Mouse (Mus musculus) adrenal gland, postnatal 14 days (tissue): Measurements from ENCODE around the gene Ntrk2. TPM values are rescaled to one million over a fixed set of nuclear protein-coding genes. Genes with fewer than 3 reads are reported as not detected.
A peak's percentile ranks its signal among the peaks of the same experiment; 100 is the strongest.

Experiments used
- DNase-seq: peaks from one replicate; pipeline ENCODE4 v3.0.0; 2021; ENCODE audit warnings: mixed read lengths
- total RNA-seq: library from RNA; stranded (reverse); gene quantifications from 2 replicates; pipeline ENCODE4 v1.2.3, GENCODE M21; 2021

The Ntrk2 gene
- total RNA-seq, 1 experiment from 2014 or later: 29.3 TPM

DNA sequence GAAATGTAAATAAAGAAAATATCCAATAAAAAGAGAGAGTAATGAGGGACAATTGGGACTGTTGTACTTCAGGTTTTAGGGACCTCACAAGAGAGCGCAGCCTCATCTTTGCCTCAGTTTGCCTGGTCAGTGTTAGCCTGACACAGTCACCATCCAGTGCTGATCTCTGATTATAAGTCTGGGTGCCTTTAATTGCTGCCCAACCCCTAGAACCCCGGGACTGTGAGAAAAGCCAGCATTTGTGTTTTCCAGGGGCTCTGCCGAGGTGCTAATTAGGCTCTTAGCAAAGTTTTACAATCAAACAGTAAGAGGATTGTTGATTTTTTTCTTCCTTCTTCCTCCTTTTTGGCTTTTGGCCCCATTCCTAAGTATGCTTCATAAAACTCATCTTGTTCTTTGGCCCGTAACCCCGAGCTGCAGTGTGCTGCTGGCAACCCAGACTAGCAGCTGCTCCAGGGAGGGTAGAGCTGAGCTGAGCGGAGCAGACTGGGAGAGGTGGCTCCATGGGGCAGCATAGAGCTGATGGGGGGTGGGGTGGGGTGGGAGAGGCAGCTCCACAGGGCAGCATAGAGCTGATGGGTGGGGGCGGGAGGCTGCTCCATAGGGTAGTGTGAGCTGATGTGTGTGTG is 34.5 kb downstream of the Ntrk2 start:
- DNase-seq: peak; percentile 16

DNA sequence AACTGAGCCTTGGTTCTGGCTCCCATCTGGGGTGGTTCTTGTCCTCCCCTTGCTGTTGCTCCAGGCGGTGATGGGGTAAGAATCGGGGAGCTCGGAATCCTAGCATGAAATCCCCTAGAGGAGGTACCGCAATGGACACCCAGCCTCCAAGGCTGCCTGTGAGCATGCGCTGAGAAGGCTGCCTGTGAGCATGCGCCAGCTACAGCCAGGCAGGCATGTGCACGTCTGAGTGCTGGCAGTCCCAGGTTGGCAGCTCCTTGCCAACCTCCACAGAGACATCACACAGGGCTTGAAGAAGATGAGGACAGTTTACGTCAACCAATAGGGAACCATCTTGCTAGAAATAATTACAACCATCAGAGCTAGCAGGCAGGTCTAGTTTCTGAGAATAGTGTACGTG is 37.5 kb downstream of the Ntrk2 start:
- DNase-seq: peak; percentile 11

GRCm38 (mm10) chr13:58848578-58848977 is 42.2 kb downstream of the Ntrk2 start:
- DNase-seq: no peak

DNA sequence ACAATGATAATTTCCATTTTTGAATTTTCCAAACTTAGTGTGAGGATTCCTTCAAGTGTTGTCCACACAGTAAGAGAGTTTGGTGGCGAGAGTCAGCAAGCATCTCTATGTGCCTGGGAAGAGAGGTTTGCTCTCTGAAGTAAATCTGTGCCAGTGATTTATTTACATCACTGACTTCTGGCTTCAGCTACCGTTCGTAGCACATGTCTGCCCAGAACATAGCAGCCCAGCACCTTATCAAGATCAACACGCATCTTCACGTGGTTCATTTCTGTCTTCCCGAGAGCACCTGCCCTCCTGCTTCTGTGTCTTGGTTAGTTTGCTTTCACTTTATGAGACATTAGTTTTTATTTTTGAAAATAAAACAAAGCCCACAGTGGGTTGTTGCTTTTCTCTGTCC is 47.3 kb downstream of the Ntrk2 start:
- DNase-seq: no peak

- DNase-seq: no peak
Measured at GRCm38 (mm10) chr13:58866239-58866638, 59.9 kb downstream of the Ntrk2 start.

DNA sequence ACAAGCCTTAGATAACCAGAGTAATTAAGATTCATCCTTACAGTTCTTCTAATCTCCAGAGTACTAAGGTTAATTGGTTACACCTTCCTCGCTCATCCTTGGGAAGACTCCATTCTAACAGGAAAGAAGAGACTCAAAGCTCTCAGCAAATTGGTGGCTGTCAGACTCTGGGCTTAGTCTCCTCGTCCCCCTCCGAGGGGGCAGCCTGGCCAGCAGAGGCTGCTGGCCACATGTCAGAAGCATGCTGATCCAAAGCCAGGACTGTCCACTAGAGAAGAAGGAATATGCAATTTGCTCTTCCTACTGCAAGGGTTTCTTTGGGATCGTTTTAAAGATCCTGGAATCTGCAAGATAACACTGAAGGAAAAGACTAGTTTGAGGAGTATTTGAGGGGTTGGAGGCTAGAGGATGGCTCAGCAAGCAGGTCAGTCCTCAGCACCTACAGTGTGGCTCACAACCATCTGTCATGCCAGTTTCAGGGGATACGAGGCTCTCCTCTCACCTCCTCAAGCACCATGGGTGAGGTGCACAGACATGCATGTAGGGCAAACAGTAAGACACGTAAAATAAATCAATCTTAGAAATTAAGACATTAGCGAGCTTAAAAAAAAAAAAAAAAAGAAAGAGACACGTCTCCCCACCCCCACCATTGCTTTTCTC is 60.5 kb downstream of the Ntrk2 start:
- DNase-seq: no peak

DNA sequence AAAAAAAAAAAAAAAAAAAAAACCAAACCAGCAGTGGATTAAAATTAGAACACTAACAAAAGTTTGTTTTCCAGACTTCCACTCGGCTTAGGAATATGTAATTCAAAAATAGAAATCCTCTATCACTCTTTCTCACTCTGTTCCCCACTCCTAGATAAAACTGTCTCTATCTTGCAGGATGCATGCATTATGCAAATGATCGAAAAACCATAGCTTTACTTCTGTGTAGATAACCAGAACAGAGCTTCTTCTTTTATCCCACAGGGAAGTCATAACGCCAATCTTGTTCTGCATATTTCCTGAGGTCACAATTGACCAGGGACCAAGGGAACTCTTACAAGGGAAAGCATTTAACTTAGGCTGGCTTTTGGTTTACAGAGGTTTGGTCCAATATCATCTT is 76.1 kb downstream of the Ntrk2 start:
- no peak for DNase-seq

DNA sequence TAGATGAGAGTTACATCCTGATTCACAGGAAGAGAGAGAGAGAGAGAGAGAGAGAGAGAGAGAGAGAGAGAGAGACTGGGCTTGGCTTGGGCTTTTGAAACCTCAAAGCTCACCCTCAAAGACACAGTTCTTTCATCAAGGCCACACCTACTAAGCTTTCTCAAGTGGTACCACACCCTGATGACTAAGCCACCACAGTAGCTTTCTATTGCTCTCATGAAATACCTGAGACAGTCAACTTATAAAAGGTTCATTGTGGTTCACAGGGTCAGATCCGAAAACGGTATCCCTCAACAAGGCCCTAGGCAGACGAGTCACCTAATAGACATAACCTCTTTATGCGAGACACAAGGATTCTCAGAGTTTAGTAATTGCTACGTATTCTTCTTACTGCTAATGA is 76.5 kb downstream of the Ntrk2 start:
- no peak for DNase-seq

- no peak for DNase-seq
Measured at GRCm38 (mm10) chr13:58886108-58886507, 79.7 kb downstream of the Ntrk2 start.

DNA sequence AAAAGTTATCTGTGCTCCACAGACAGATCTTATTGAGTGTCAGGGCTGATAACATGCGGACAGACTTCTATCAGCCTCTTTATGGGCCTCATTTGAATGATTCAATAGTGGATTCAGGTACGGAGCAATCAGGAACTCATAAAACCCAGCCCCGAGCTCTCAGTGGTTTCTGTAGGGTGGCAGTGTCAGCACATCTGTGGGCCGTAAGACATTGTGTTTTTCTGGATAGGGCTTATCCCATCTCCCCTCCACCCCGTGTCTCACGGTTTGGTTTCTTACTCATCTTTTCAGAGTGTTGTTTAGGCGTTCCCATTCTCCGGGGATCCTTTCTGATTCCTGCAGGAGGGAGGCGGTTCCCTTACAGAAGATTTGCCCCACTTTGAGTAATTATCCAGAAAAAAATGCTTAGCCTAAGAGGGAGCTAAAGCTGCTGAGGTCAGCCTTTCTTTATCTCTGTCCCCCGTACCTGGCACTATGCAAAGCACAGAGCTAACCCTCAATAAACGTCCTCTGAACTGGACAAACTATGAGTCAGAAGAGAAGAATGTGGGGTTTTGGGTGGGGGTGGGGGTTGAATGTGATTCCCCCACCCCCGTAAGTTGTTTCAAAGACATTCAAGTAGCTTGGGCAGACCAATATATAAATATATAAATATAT is 90.0 kb downstream of the Ntrk2 start:
- DNase-seq: no peak

DNA sequence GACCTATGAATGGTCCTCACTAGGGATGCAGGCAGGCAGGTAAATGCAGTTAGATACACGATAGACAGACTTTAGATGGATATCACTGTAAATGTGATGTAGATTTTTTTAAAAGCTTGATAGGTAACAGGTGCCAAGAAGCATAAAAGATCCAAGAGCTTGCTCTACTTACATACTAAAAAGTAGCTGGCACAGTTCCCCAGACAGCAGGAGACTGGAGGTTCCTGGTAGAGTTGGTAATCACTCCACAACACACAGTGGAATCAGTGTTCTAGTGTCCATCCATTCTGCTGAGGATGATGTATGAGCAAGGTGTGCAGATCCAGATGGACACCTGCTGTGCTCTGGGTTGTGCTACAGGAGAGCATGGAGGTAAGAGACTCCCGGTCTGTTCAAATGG is 93.0 kb downstream of the Ntrk2 start:
- no peak for DNase-seq

- no peak for DNase-seq
Measured at GRCm38 (mm10) chr13:58902313-58902712, 95.9 kb downstream of the Ntrk2 start.

GRCm38 (mm10) chr13:58904742-58905735 is 98.7 kb downstream of the Ntrk2 start:
- no peak for DNase-seq

GRCm38 (mm10) chr13:58911936-58912335 is 105.6 kb downstream of the Ntrk2 start:
- DNase-seq: no peak

DNA sequence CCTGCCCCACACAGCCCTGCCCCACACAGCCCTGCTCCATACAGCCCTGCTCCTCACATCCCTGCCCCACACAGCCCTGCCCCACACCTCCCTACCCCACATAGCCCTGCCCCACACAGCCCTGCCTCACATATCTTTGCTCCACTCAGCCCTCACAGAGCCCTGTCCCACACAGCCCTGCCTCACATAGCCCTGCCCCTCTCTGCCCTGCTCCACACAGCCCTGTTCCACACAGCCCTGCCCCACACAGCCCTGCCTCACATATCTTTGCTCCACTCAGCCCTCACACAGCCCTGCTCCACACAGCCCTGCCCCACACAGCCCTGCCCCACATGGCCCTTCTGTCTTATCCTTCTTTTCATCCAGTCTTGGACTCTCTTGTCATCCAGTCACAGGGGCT is 106.2 kb downstream of the Ntrk2 start:
- DNase-seq: no peak

DNA sequence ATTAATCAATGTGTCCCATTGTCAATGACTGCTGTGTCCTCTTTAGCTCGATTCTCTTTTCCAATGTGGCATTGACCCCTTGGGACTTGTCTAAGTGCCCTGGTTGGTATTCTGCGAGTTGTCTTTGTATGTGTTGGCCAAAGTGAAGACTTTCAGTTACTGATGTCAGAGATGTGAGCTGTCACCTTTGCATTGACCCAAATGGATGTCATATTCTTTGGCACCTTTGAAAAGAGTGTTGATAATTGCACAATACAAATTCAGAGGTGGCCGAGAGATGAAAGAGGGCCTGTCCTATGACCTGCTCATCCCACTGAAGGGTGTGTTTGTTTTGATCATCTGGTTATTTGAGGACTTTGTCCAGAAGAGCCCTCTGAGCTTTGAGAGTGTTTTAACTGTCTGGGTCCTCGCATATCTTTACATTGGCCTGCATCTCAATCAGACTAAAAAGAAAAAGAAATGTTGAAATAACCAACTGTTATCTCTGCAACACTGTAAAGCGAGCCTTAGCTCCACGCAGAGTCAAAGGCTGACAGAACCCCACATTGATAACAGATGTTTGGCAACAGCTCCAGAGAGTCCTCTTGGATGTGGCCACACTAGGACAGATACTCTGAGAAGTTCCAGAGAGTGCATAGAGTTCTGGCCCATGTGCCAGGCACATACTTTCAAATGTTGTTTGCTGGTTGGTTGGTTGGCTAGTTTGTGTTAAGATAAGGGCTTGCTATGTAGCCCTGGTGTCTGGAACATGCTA is 107.9 kb downstream of the Ntrk2 start:
- DNase-seq: no peak

DNA sequence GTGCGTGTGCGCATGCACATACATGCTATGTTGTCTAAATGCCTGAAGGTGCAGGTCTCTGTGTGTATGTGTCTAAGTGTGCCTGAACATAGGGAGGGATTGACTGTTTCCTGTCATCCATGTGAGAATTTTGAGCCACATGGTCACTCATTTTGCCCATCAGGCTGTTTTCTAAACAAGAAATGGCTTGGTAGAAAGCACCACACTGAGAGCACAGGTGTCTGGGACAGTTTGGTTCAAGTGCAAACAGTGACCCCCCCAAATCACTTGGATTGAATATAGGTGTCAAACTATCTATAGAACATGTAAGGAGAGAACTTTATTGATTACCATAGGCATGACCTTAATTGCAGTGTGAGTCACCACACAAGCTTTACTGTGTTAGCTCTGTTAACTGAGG is 110.0 kb downstream of the Ntrk2 start:
- no peak for DNase-seq

DNA sequence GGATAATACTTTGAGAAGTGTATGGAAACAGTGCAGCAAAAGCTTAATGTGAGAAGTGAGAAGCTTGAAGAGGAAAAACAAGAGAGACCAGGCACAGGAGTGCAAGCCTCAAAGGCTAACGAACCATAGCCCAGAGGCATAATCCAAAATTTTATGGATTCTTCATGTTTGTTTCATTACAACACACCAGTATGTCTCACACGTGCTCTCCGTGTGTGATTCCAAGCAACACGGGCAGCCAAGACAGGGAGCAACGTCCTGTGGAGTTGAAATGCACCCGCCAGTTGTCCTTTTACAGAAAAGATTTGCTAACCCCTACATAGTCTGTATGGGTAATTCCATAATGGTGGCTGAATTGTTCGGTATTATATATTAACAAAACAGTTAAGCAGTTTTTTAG is 113.9 kb downstream of the Ntrk2 start:
- no peak for DNase-seq

DNA sequence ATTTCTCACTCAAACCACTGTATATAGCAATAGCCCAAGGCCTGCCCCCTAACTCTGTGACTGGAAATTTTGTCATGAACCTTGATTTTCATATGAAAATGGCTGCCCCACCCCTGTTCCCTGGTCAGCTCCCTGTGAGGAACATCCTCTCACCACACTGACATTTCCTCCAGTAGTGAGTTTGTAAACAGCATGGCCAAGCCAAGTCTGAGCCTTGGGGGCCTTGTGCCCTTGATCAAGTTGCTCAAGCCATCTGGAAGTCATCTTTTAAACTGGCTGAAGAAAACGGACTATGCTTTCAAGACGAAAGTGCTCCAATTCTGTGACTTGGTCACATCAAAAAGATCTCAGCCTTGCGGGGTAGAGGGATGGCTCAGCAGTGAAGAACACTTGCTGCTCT is 114.9 kb downstream of the Ntrk2 start:
- peak; percentile 53 for DNase-seq

DNA sequence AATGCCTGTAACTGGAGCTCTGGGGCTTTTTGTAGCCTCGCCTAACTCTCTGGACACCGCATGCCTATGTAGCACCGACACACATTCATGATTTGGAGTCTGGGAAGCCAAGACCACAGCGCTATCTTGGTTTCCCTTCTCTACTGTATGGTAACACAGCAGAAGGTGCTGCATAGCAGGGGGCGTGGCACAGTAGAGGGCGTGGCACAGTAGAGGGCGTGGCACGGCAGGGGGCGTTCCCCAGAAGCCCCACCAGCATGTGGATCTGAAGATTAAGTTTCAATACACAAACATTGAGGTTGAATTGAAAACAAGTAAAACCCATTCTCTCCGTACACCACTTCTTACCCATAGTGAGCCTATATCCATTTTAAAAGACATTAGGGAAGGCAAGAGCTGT is 115.3 kb downstream of the Ntrk2 start:
- DNase-seq: no peak

- no peak for DNase-seq
Measured at GRCm38 (mm10) chr13:58922174-58922573, 115.8 kb downstream of the Ntrk2 start.

GRCm38 (mm10) chr13:58923496-58923895 is 117.1 kb downstream of the Ntrk2 start:
- no peak for DNase-seq
